8 mouse cellular contexts compared by ENCODE assay signal in the genomic region with DNA sequence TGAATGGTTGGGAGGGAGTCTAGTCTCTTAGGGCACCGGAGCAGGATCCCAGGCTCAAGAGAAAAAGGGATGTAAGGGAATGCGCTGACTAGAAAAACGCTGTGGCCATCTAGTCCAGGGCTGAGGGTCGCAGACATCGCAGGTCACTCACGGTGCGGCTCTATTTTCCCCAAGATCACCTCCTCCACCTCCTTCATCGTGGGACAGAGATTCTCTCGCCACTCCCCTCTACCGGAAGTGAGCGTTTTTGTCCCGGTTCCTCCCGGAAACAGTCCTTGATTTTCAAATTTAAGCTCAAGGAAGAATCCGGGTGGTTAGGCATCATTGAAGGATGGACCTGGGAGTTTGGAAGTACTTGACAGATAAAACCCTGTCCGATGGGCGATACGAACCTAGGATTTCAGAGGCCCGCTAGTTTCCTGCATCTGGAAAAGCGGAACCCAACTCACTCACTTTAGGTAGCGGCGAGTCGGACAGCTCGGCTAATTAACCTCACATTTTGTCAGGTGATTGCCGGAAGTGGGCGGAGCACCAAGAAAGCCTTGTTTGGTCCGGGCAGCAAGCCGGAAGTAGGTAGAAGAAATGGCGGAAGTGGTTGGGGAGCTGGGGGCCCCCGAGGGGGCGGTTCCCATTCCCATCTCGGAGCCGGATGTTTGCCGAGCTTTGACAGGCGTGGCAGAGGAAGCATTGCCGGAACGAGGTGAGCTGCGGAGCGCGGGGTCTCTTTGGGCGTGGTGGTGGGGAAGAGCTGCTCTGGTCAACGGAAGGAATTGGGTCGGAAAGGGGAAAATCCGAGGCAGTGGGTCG. TPM values are rescaled to one million over a fixed set of nuclear protein-coding genes. Genes with fewer than 3 reads are reported as not detected.
DNase-seq lines count a peak whose midpoint lies in the region; ATAC-seq lines count a peak whose summit lies in the region.

A gene (minus strand): TSS at position 239 of the 807 bp plus-strand sequence.
A gene (plus strand): TSS at position 308 of the 807 bp plus-strand sequence.

- ATAC-seq in hindbrain, embryonic 12.5 days (ENCODE audit: low FRiP score), result peak; percentile 93

- H3K4me3 ChIP-seq in hindbrain, embryonic 12.5 days, result peak within 1 kb of the TSS; percentile 91

- H3K4me2 ChIP-seq in hindbrain, embryonic 12.5 days (replicated peaks), result peak within 1 kb of the TSS; percentile 91

- peak within 1 kb of the TSS; percentile 97 for H3K9ac ChIP-seq in hindbrain, embryonic 12.5 days

- no peaks in the 10 kb centered on the region for H3K27me3 ChIP-seq in hindbrain, embryonic 12.5 days

- peaks cover 20% of the 10 kb centered on the region for H3K4me1 ChIP-seq in hindbrain, embryonic 12.5 days

- H3K36me3 ChIP-seq in hindbrain, embryonic 12.5 days, result peaks cover 50% of the 10 kb centered on the region

- peak; percentile 99 for DNase-seq in NIH3T3 (ENCODE audit: low read depth)
- DNase-seq in cerebellum, postnatal 10 days, result peak; percentile 99
- peak; percentile 95 for DNase-seq in frontal cortex, postnatal 10 days (ENCODE audit: low spot score in 2 of 2)
- DNase-seq in layer of hippocampus, postnatal 14 days (ENCODE audit: low spot score in 2 of 2), result peak; percentile 97 to 98
- DNase-seq in lung, postnatal 14 days, result peak; percentile 98
- DNase-seq in retina, adult 2 months (ENCODE audit: low read depth, low spot score), result peak; percentile 99
- DNase-seq in thymus, postnatal 36 days, result peak; percentile 94 to 97

- no peaks in the 10 kb centered on the region for H3K9me3 ChIP-seq in hindbrain, embryonic 12.5 days (replicated peaks)

- peak within 1 kb of the TSS; percentile 76 for H3K27ac ChIP-seq in hindbrain, embryonic 12.5 days

- 0% methylated on average over 44 of the region's 44 CpGs for WGBS in hindbrain, embryonic 12.5 days

RNA-seq across cellular contexts. Expression of the first gene that starts in this region (rescaled TPM):
- polyA plus RNA-seq in hindbrain, embryonic 12.5 days (2016; fragmentation: Nextera tagmentation; extraction: Ambion mirVana), result 11.6 and 13.0 TPM in 2 replicates
- 10 to 100 TPM; 11.1 to 13.0 TPM for total RNA-seq in layer of hippocampus, postnatal 14 days (2021)

RNA-seq across cellular contexts. Expression of the second gene that starts in this region (rescaled TPM):
- polyA plus RNA-seq in hindbrain, embryonic 12.5 days (2016; fragmentation: Nextera tagmentation; extraction: Ambion mirVana), result 93.6 and 98.3 TPM in 2 replicates
- total RNA-seq in layer of hippocampus, postnatal 14 days (2021), result 10 to 100 TPM; 65.8 to 68.0 TPM

Comparison
In these comparisons a context has a peak if more than half of its experiments do, and no peak if none do; other contexts are left out.
1. Peak in every context shown above with its lines: DNase-seq, ATAC-seq, H3K4me3 ChIP-seq and H3K27ac ChIP-seq.